Mouse (Mus musculus) hindbrain, embryonic 10.5 days (tissue): ENCODE measurements around the gene Amph. TPM values are rescaled to one million over a fixed set of nuclear protein-coding genes. Genes with fewer than 3 reads are reported as not detected.
A peak's percentile ranks its signal among the peaks of the same experiment; 100 is the strongest.

Experiments used
- DNase-seq: peaks from one replicate; pipeline ENCODE4 v3.0.0-alpha.2; 2017; ENCODE audit warnings: low spot score
- H3K27ac ChIP-seq: fragments of 300-500 bp; sonication (generic); 2 replicates; pipeline ENCODE4 v1.5.1; 2016; ENCODE audit warnings: mild to moderate bottlenecking, moderate library complexity
- H3K27me3 ChIP-seq: fragments of 300-500 bp; sonication (generic); 2 replicates; pipeline ENCODE4 v1.6.1; 2016; ENCODE audit warnings: mild to moderate bottlenecking; ENCODE audit not compliant: poor library complexity, insufficient read depth, severe bottlenecking
- H3K36me3 ChIP-seq: fragments of 300-500 bp; sonication (generic); 2 replicates; pipeline ENCODE4 v1.6.1; 2016; ENCODE audit warnings: mild to moderate bottlenecking, moderate library complexity
- H3K4me1 ChIP-seq: fragments of 300-500 bp; sonication (generic); replicated peaks from 2 replicates; pipeline ENCODE4 v1.6.1; 2016; ENCODE audit warnings: mild to moderate bottlenecking
- H3K4me3 ChIP-seq: fragments of 300-500 bp; sonication (generic); 2 replicates; pipeline ENCODE4 v1.5.1; 2016; ENCODE audit warnings: mild to moderate bottlenecking, moderate library complexity
- H3K9me3 ChIP-seq: fragments of 300-500 bp; sonication (generic); 2 replicates; pipeline ENCODE4 v1.6.1; 2016; ENCODE audit warnings: mild to moderate bottlenecking, moderate library complexity
- WGBS: fragments of 180-500 bp; shearing (Covaris S2); methylation state at CpG from one replicate; pipeline ENCODE4 v1.1.7; 2016; 5-methylcytosine and 5-hydroxymethylcytosine counted together
- polyA plus RNA-seq: library from polyadenylated mRNA; unstranded; fragments of >200 nt; fragmentation: Nextera tagmentation; extraction: Ambion mirVana; gene quantifications from 2 replicates; pipeline ENCODE4 v1.2.1, GENCODE M21; 2016

Gene Amph
- polyA plus RNA-seq, 1 experiment from 2014 or later, result 8.9 TPM

- no peaks in the 10 kb centered on the region for H3K4me1 ChIP-seq
- H3K4me3 ChIP-seq, result no peak overlapping the region
- no peaks in the 10 kb centered on the region for H3K27me3 ChIP-seq
- no peak for DNase-seq
- H3K9me3 ChIP-seq, result no peaks in the 10 kb centered on the region
- no peaks in the 10 kb centered on the region for H3K36me3 ChIP-seq
- H3K27ac ChIP-seq, result no peak overlapping the region
- 84% methylated on average over 5 of the region's 5 CpGs for WGBS
Observed at GRCm38 (mm10) chr13:19126912-19127552, 179.0 kb downstream of the Amph start.

- WGBS, result 50% methylated on average over 4 of the region's 4 CpGs
- DNase-seq, result peak; percentile 12
Observed at GRCm38 (mm10) chr13:19133833-19134232, 185.8 kb downstream of the Amph start.

GRCm38 (mm10) chr13:19137212-19137611 lies 189.2 kb downstream of the Amph start:
- WGBS, result 70% methylated on average over 7 of the region's 7 CpGs

More at GRCm38 (mm10) chr13:19133833-19134232, 185.8 kb downstream of the Amph start:
- Histone ChIP-seq H3K4me3 (no peak overlapping the region), H3K27ac (no peak overlapping the region), H3K27me3 (no peaks in the 10 kb centered on the region), H3K4me1 (0 out of 2 replicates have a peak, but pooled peaks cover 4% of the 10 kb centered on the region), H3K36me3 (no peaks in the 10 kb centered on the region), H3K9me3 (no peaks in the 10 kb centered on the region)

GRCm38 (mm10) chr13:19137932-19138331 lies 189.9 kb downstream of the Amph start:
- 0 out of 2 replicates have a peak, but pooled peaks cover 4% of the 10 kb centered on the region for H3K4me1 ChIP-seq
- no peaks in the 10 kb centered on the region for H3K27me3 ChIP-seq
- H3K36me3 ChIP-seq, result no peaks in the 10 kb centered on the region
- no peak overlapping the region for H3K4me3 ChIP-seq
- WGBS, result 29% methylated on average over 5 of the region's 5 CpGs
- DNase-seq, result peak; percentile 20
- H3K9me3 ChIP-seq, result no peaks in the 10 kb centered on the region
- no peak overlapping the region for H3K27ac ChIP-seq

More at GRCm38 (mm10) chr13:19137212-19137611, 189.2 kb downstream of the Amph start:
- no peaks in the 10 kb centered on the region for H3K27me3 ChIP-seq
- H3K9me3 ChIP-seq, result no peaks in the 10 kb centered on the region
- 0 out of 2 replicates have a peak, but pooled peaks cover 4% of the 10 kb centered on the region for H3K4me1 ChIP-seq
- no peaks in the 10 kb centered on the region for H3K36me3 ChIP-seq
- DNase-seq, result no peak
- no peak overlapping the region for H3K4me3 ChIP-seq
- no peak overlapping the region for H3K27ac ChIP-seq

- Histone ChIP-seq H3K27me3 (no peaks in the 10 kb centered on the region), H3K9me3 (no peaks in the 10 kb centered on the region), H3K27ac (no peak overlapping the region), H3K36me3 (no peaks in the 10 kb centered on the region), H3K4me3 (no peak overlapping the region), H3K4me1 (0 out of 2 replicates have a peak, but pooled peaks cover 4% of the 10 kb centered on the region)
- DNase-seq, result no peak
- 94% methylated on average over 2 of the region's 2 CpGs for WGBS
Observed at GRCm38 (mm10) chr13:19138550-19138949, 190.5 kb downstream of the Amph start.

- H3K27ac ChIP-seq, result no peak overlapping the region
- WGBS, result 93% methylated on average over 7 of the region's 7 CpGs
- DNase-seq, result no peak
- no peak overlapping the region for H3K4me3 ChIP-seq
- no peaks in the 10 kb centered on the region for H3K9me3 ChIP-seq
- H3K27me3 ChIP-seq, result no peaks in the 10 kb centered on the region
- H3K36me3 ChIP-seq, result no peaks in the 10 kb centered on the region
- 0 out of 2 replicates have a peak, but pooled peaks cover 4% of the 10 kb centered on the region for H3K4me1 ChIP-seq
Observed at GRCm38 (mm10) chr13:19139104-19139503, 191.1 kb downstream of the Amph start.

GRCm38 (mm10) chr13:19139771-19140170 lies 191.8 kb downstream of the Amph start:
- Histone ChIP-seq H3K36me3 (no peaks in the 10 kb centered on the region), H3K27me3 (no peaks in the 10 kb centered on the region), H3K27ac (no peak overlapping the region), H3K9me3 (no peaks in the 10 kb centered on the region), H3K4me3 (no peak overlapping the region), H3K4me1 (0 out of 2 replicates have a peak, but pooled peaks cover 4% of the 10 kb centered on the region)
- WGBS, result 72% methylated on average over 1 of the region's 1 CpGs
- no peak for DNase-seq

- Histone ChIP-seq H3K27ac (no peak overlapping the region), H3K4me1 (no peaks in the 10 kb centered on the region), H3K4me3 (no peak overlapping the region), H3K36me3 (no peaks in the 10 kb centered on the region), H3K9me3 (no peaks in the 10 kb centered on the region), H3K27me3 (no peaks in the 10 kb centered on the region)
- WGBS, result 81% methylated on average over 3 of the region's 3 CpGs
- no peak for DNase-seq
Observed at GRCm38 (mm10) chr13:19143766-19144165, 195.8 kb downstream of the Amph start.

GRCm38 (mm10) chr13:19147468-19147867 lies 199.5 kb downstream of the Amph start:
- H3K36me3 ChIP-seq, result no peaks in the 10 kb centered on the region
- WGBS, result 91% methylated on average over 3 of the region's 3 CpGs

GRCm38 (mm10) chr13:19149574-19149973 lies 201.6 kb downstream of the Amph start:
- 86% methylated on average over 8 of the region's 8 CpGs for WGBS
- H3K36me3 ChIP-seq, result no peaks in the 10 kb centered on the region
- H3K27ac ChIP-seq, result no peak overlapping the region
- no peak for DNase-seq
- H3K27me3 ChIP-seq, result no peaks in the 10 kb centered on the region
- no peak overlapping the region for H3K4me3 ChIP-seq
- H3K9me3 ChIP-seq, result no peaks in the 10 kb centered on the region
- no peaks in the 10 kb centered on the region for H3K4me1 ChIP-seq

More at GRCm38 (mm10) chr13:19147468-19147867, 199.5 kb downstream of the Amph start:
- Histone ChIP-seq H3K4me1 (no peaks in the 10 kb centered on the region), H3K9me3 (no peaks in the 10 kb centered on the region), H3K27ac (no peak overlapping the region), H3K4me3 (no peak overlapping the region), H3K27me3 (no peaks in the 10 kb centered on the region)
- no peak for DNase-seq

- DNase-seq, result no peak
- Histone ChIP-seq H3K36me3 (no peaks in the 10 kb centered on the region), H3K4me1 (no peaks in the 10 kb centered on the region), H3K27ac (no peak overlapping the region), H3K4me3 (no peak overlapping the region), H3K9me3 (no peaks in the 10 kb centered on the region), H3K27me3 (no peaks in the 10 kb centered on the region)
- 92% methylated on average over 12 of the region's 12 CpGs for WGBS
Observed at GRCm38 (mm10) chr13:19150438-19151301, 202.7 kb downstream of the Amph start.

- no peaks in the 10 kb centered on the region for H3K27me3 ChIP-seq
- WGBS, result 95% methylated on average over 3 of the region's 3 CpGs
Observed at GRCm38 (mm10) chr13:19152126-19152525, 204.1 kb downstream of the Amph start.

GRCm38 (mm10) chr13:19158484-19158883 lies 210.5 kb downstream of the Amph start:
- DNase-seq, result peak; percentile 20
- H3K36me3 ChIP-seq, result no peaks in the 10 kb centered on the region
- H3K9me3 ChIP-seq, result no peaks in the 10 kb centered on the region
- H3K4me1 ChIP-seq, result no peaks in the 10 kb centered on the region
- no peaks in the 10 kb centered on the region for H3K27me3 ChIP-seq
- no peak overlapping the region for H3K4me3 ChIP-seq
- WGBS, result 42% methylated on average over 4 of the region's 4 CpGs
- no peak overlapping the region for H3K27ac ChIP-seq

More at GRCm38 (mm10) chr13:19152126-19152525, 204.1 kb downstream of the Amph start:
- H3K4me3 ChIP-seq, result no peak overlapping the region
- no peak overlapping the region for H3K27ac ChIP-seq
- no peak for DNase-seq
- no peaks in the 10 kb centered on the region for H3K9me3 ChIP-seq
- no peaks in the 10 kb centered on the region for H3K4me1 ChIP-seq
- H3K36me3 ChIP-seq, result no peaks in the 10 kb centered on the region
